Mouse (Mus musculus): Measurements from ENCODE around the gene Spop. TPM values are rescaled to one million over a fixed set of nuclear protein-coding genes. Genes with fewer than 3 reads are reported as not detected.

Gene Spop
- polyA plus RNA-seq, 1 experiment, result 124 TPM

GRCm38 (mm10) chr11:95414536-95415161 lies 769 bp downstream of the Spop start:
- peak; percentile 92 to 97 for DNase-seq (ENCODE audit: extremely low spot score in 1 of 2, low spot score in 1 of 2)

GRCm38 (mm10) chr11:95415931-95416330 lies 2.1 kb downstream of the Spop start:
- no peak for DNase-seq (ENCODE audit: extremely low spot score in 1 of 2, low spot score in 1 of 2)

GRCm38 (mm10) chr11:95417341-95417740 lies 3.5 kb downstream of the Spop start:
- no peak for DNase-seq (ENCODE audit: extremely low spot score in 1 of 2, low spot score in 1 of 2)

GRCm38 (mm10) chr11:95420880-95421435 lies 7.1 kb downstream of the Spop start:
- DNase-seq (ENCODE audit: extremely low spot score in 1 of 2, low spot score in 1 of 2), result no peak

GRCm38 (mm10) chr11:95423505-95423904 lies 9.6 kb downstream of the Spop start:
- no peak for DNase-seq (ENCODE audit: extremely low spot score in 1 of 2, low spot score in 1 of 2)

GRCm38 (mm10) chr11:95431344-95431743 lies 17.5 kb downstream of the Spop start:
- no peak for DNase-seq (ENCODE audit: extremely low spot score in 1 of 2, low spot score in 1 of 2)

- DNase-seq (ENCODE audit: extremely low spot score in 1 of 2, low spot score in 1 of 2), result no peak
Measured at GRCm38 (mm10) chr11:95432194-95432593, 18.3 kb downstream of the Spop start.

- DNase-seq (ENCODE audit: extremely low spot score in 1 of 2, low spot score in 1 of 2), result no peak
Measured at GRCm38 (mm10) chr11:95445371-95445770, 31.5 kb downstream of the Spop start.

- DNase-seq (ENCODE audit: extremely low spot score in 1 of 2, low spot score in 1 of 2), result no peak
Measured at GRCm38 (mm10) chr11:95446580-95447305, 32.9 kb downstream of the Spop start.

- no peak for DNase-seq (ENCODE audit: extremely low spot score in 1 of 2, low spot score in 1 of 2)
Measured at GRCm38 (mm10) chr11:95448346-95448745, 34.5 kb downstream of the Spop start.

GRCm38 (mm10) chr11:95455331-95455730 lies 41.5 kb downstream of the Spop start:
- no peak for DNase-seq (ENCODE audit: extremely low spot score in 1 of 2, low spot score in 1 of 2)

- no peak for DNase-seq (ENCODE audit: extremely low spot score in 1 of 2, low spot score in 1 of 2)
Measured at GRCm38 (mm10) chr11:95460872-95461271, 47.0 kb downstream of the Spop start.

GRCm38 (mm10) chr11:95462168-95462567 lies 48.3 kb downstream of the Spop start:
- no peak for DNase-seq (ENCODE audit: extremely low spot score in 1 of 2, low spot score in 1 of 2)

GRCm38 (mm10) chr11:95467731-95468130 lies 53.9 kb downstream of the Spop start:
- peak in 1 of 2 experiments; percentile 30 for DNase-seq (ENCODE audit: extremely low spot score in 1 of 2, low spot score in 1 of 2)

GRCm38 (mm10) chr11:95472942-95473341 lies 59.1 kb downstream of the Spop start:
- DNase-seq (ENCODE audit: extremely low spot score in 1 of 2, low spot score in 1 of 2), result no peak

- DNase-seq (ENCODE audit: extremely low spot score in 1 of 2, low spot score in 1 of 2), result no peak
Measured at GRCm38 (mm10) chr11:95473456-95473855, 59.6 kb downstream of the Spop start.

- peak; percentile 90 for DNase-seq (ENCODE audit: extremely low spot score in 1 of 2, low spot score in 1 of 2)
Measured at GRCm38 (mm10) chr11:95476323-95476722, 62.4 kb downstream of the Spop start.

GRCm38 (mm10) chr11:95479458-95479857 lies 65.6 kb downstream of the Spop start:
- no peak for DNase-seq (ENCODE audit: extremely low spot score in 1 of 2, low spot score in 1 of 2)

- DNase-seq (ENCODE audit: extremely low spot score in 1 of 2, low spot score in 1 of 2), result no peak
Measured at GRCm38 (mm10) chr11:95480662-95481061, 66.8 kb downstream of the Spop start.

GRCm38 (mm10) chr11:95485634-95486033 lies 71.8 kb downstream of the Spop start:
- DNase-seq (ENCODE audit: extremely low spot score in 1 of 2, low spot score in 1 of 2), result no peak

GRCm38 (mm10) chr11:95487237-95487636 lies 73.4 kb downstream of the Spop start:
- DNase-seq (ENCODE audit: extremely low spot score in 1 of 2, low spot score in 1 of 2), result no peak

- DNase-seq (ENCODE audit: extremely low spot score in 1 of 2, low spot score in 1 of 2), result no peak
Measured at GRCm38 (mm10) chr11:95490104-95490503, 76.2 kb downstream of the Spop start.

Data from frontal cortex, adult 2 months (tissue).